Mouse (Mus musculus) small intestine, adult 2 months (tissue): ENCODE data around the gene Saxo1. TPM values are rescaled to one million over a fixed set of nuclear protein-coding genes. Genes with fewer than 3 reads are reported as not detected.
A peak's percentile ranks its signal among the peaks of the same experiment; 100 is the strongest.

Source experiments
- H3K27ac ChIP-seq: fragments of 200-500 bp; 2 replicates; pipeline ENCODE4 v1.5.1; 2012; ENCODE audit warnings: low read depth, low read length, control low read depth, inconsistent platforms; ENCODE audit not compliant: insufficient read depth
- H3K27me3 ChIP-seq: fragments of 200-500 bp; 2 replicates; pipeline ENCODE4 v1.6.1; 2012; ENCODE audit warnings: mild to moderate bottlenecking, moderate library complexity, low read length, inconsistent platforms; ENCODE audit not compliant: control insufficient read depth, insufficient read depth
- H3K36me3 ChIP-seq: fragments of 200-500 bp; 2 replicates; pipeline ENCODE4 v1.6.1; 2012; ENCODE audit warnings: mild to moderate bottlenecking, low read length, control low read depth, inconsistent platforms; ENCODE audit not compliant: control insufficient read depth, insufficient read depth
- H3K4me1 ChIP-seq: fragments of 200-500 bp; 2 replicates; pipeline ENCODE4 v1.6.1; 2012; ENCODE audit warnings: low read length, inconsistent platforms, mixed read lengths; ENCODE audit not compliant: control insufficient read depth, insufficient read depth, insufficient read length
- H3K4me3 ChIP-seq: fragments of 200-500 bp; 2 replicates; pipeline ENCODE4 v1.5.1; 2012; ENCODE audit warnings: low read depth, mild to moderate bottlenecking, control low read depth, inconsistent platforms, low read length, moderate library complexity
- CTCF ChIP-seq: fragments of 200-500 bp; IDR thresholded peaks from 2 replicates; pipeline ENCODE4 v1.5.1; 2012; ENCODE audit warnings: low read depth, mild to moderate bottlenecking, control low read depth, inconsistent platforms, low read length, moderate library complexity, mixed read lengths; ENCODE audit not compliant: insufficient replicate concordance, insufficient read length; ENCODE audit errors: extremely low read depth
- POLR2A ChIP-seq: fragments of 200-500 bp; IDR thresholded peaks from 2 replicates; pipeline ENCODE4 v1.6.1; 2012; ENCODE audit warnings: low read depth, mild to moderate bottlenecking, control low read depth, inconsistent platforms, low read length, moderate library complexity
- WGBS: fragments of 180-500 bp; shearing (Covaris S2); methylation state at CpG from one replicate; pipeline ENCODE4 v1.1.7; 2018; 5-methylcytosine and 5-hydroxymethylcytosine counted together
- polyA plus RNA-seq: library from polyadenylated mRNA; depleted of rRNA; stranded (reverse); fragments of >200 nt; gene quantifications from 2 replicates; pipeline ENCODE4 v1.2.3, GENCODE M21; 2012

The Saxo1 gene
- polyA plus RNA-seq, 1 experiment, result not detected

DNA sequence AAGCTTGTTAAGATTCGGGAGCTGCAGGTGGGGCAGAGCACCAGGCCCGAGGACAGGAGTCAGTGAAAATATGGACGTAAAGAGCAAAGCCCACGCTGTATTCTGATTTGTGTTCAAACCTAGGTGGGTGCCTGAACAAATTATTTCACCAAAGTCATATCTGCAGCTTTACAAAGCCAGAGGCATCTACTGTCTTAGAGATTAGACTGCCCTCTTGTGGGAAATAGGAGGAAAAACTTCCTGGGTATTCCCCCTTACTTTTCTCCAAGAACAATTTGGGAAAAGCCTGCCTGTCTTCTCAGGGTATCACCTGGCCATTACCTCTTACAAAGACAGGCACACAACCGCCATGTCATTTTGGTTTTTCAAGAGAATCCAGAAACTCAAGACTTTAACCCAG, 12.5 kb downstream of the Saxo1 start:
- TF ChIP-seq CTCF (no peak), POLR2A (no peak)
- H3K36me3 ChIP-seq, result no peaks in the 10 kb centered on the region
- WGBS, result 48% methylated on average over 5 of the region's 5 CpGs

GRCm38 (mm10) chr4:86543999-86544398, 14.1 kb downstream of the Saxo1 start:
- 86% methylated on average over 3 of the region's 3 CpGs for WGBS
- no peak overlapping the region for H3K27ac ChIP-seq
- H3K36me3 ChIP-seq, result no peaks in the 10 kb centered on the region
- H3K4me1 ChIP-seq, result no peaks in the 10 kb centered on the region
- no peaks in the 10 kb centered on the region for H3K27me3 ChIP-seq
- H3K4me3 ChIP-seq, result no peak overlapping the region
- TF ChIP-seq CTCF (no peak), POLR2A (no peak)

More for the DNA sequence above, 12.5 kb downstream of the Saxo1 start:
- Histone ChIP-seq H3K27me3 (no peaks in the 10 kb centered on the region), H3K27ac (no peak overlapping the region), H3K4me1 (no peaks in the 10 kb centered on the region), H3K4me3 (no peak overlapping the region)

DNA sequence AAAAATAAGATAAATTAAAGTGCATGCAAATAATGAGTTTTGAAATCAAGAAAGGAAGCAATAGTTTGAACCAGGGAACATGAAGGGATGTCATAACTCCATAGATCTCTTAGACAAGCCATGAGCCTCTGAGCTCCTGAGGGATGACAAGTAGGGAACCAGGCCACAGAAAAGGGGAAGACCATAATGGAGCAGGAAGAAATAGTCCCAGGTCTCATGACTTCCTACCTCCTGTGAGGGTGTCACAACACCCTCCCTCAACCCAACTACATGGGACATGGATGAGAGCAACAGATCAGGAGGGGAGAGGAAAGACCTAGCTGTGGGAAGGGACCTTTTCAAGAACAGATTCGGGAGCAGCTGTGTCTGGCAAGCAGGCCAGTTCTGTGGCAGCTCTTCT, 16.6 kb downstream of the Saxo1 start:
- no peaks in the 10 kb centered on the region for H3K36me3 ChIP-seq
- TF ChIP-seq POLR2A (no peak), CTCF (no peak)
- no peaks in the 10 kb centered on the region for H3K27me3 ChIP-seq
- WGBS, result 73% methylated on average over 1 of the region's 1 CpGs
- H3K27ac ChIP-seq, result no peak overlapping the region
- no peaks in the 10 kb centered on the region for H3K4me1 ChIP-seq
- no peak overlapping the region for H3K4me3 ChIP-seq

DNA sequence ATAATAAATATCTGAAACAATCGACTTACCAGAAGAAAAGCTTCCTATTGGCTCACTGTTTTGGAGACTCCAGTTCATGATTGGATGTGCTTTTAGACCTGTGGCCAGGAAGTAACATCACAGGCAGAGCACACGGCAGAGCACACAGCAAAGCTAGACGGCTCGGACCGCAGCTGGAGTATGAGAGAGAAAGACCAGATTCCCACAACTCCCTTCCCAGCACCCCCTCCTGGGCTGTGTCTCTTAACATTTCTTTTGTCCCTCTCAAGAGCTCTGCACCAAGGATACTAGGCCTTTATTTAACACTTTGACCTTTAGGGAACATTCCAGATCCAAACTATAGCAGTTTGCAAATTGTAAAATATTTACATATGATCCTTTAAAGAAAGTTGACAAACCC, 19.2 kb downstream of the Saxo1 start:
- H3K4me1 ChIP-seq, result no peaks in the 10 kb centered on the region
- H3K36me3 ChIP-seq, result no peaks in the 10 kb centered on the region
- WGBS, result 86% methylated on average over 5 of the region's 5 CpGs
- no peaks in the 10 kb centered on the region for H3K27me3 ChIP-seq
- no peak overlapping the region for H3K27ac ChIP-seq
- TF ChIP-seq POLR2A, result no peak
- no peak for TF ChIP-seq CTCF
- no peak overlapping the region for H3K4me3 ChIP-seq

GRCm38 (mm10) chr4:86537972-86538371, 20.2 kb downstream of the Saxo1 start:
- Histone ChIP-seq H3K4me3 (no peak overlapping the region), H3K27ac (no peak overlapping the region), H3K36me3 (no peaks in the 10 kb centered on the region), H3K4me1 (no peaks in the 10 kb centered on the region), H3K27me3 (no peaks in the 10 kb centered on the region)
- WGBS, result 23% methylated on average over 4 of the region's 4 CpGs
- TF ChIP-seq CTCF (peak; percentile 11; the same call in 1 of the 2 replicates), POLR2A (no peak)

DNA sequence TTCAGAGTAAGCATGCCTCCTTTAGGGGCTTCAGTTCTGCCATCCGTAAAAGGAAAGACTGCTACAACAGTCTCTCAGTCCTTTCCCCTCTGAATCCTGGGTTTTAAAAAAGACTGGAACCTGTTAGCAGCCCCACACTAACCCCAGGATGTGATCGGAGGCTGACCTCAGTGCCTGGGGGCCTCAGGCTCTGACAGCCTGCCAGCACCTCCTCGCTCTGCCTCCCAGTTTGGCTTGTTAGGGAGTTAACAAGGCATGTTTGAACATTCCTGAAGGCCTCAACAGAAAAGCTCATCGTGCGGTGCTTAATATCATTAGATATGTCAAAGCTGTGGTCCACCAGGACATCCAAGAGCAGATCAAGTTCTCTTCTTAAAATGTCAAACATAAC, 24.0 kb downstream of the Saxo1 start:
- H3K27me3 ChIP-seq, result no peaks in the 10 kb centered on the region
- WGBS, result 68% methylated on average over 5 of the region's 5 CpGs
- H3K4me3 ChIP-seq, result no peak overlapping the region
- TF ChIP-seq POLR2A (no peak), CTCF (no peak)
- no peaks in the 10 kb centered on the region for H3K4me1 ChIP-seq
- H3K36me3 ChIP-seq, result no peaks in the 10 kb centered on the region
- no peak overlapping the region for H3K27ac ChIP-seq

- no peaks in the 10 kb centered on the region for H3K36me3 ChIP-seq
- TF ChIP-seq CTCF (no peak), POLR2A (no peak)
- no peak overlapping the region for H3K4me3 ChIP-seq
- no peak overlapping the region for H3K27ac ChIP-seq
- no peaks in the 10 kb centered on the region for H3K27me3 ChIP-seq
- no peaks in the 10 kb centered on the region for H3K4me1 ChIP-seq
- 83% methylated on average over 8 of the region's 8 CpGs for WGBS
Measured at GRCm38 (mm10) chr4:86533406-86534090, 24.6 kb downstream of the Saxo1 start.

DNA sequence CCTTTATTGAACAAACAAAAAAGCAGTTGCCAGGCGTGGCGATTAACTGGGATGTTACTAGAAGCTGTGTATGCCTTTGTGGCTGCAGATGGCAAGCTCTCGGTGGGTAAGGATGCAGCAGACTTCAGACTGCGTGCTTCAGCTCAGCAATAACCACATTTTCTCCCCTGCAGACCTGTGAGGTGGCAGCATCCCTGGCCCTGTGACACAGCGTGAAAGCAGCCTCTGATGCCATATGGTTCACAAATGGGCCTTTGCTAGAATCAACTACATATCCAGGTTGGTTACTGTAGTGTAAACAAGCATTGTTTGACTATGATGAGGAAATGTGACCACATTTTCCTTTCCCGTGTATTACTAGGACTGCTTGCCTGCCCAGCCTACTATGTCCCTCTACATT, 29.0 kb downstream of the Saxo1 start:
- Histone ChIP-seq H3K27me3 (no peaks in the 10 kb centered on the region), H3K36me3 (no peaks in the 10 kb centered on the region), H3K4me3 (no peak overlapping the region), H3K27ac (no peak overlapping the region), H3K4me1 (no peaks in the 10 kb centered on the region)
- TF ChIP-seq CTCF (no peak), POLR2A (no peak)
- WGBS, result 57% methylated on average over 6 of the region's 6 CpGs
